Mouse (Mus musculus) cerebellum, postnatal 4 days (tissue): ENCODE results near the gene Lrrc20.
"Not testable (repeated sequence)": the region's sequence is repeated elsewhere in the genome, so short reads cannot be mapped to it uniquely, and the experiment has no call there.

Source experiments
- DNase-seq, 2 experiments: peaks; one replicate each; pipeline ENCODE4 v3.0.0; 2022; ENCODE audit warnings: low spot score in 2 of 2, mixed read lengths in 1 of 2

The Lrrc20 gene

GRCm38 (mm10) chr10:61475594-61476439 lies at the start of gene Lrrc20:
Gene Lrrc20, plus strand, starts transcription at chr10:61475801.
- peak; percentile 69 to 90 for DNase-seq

- DNase-seq, result no peak
These were observed 49.3 kb upstream of the Lrrc20 start for GRCm38 (mm10) chr10:61426251-61426757.

DNA sequence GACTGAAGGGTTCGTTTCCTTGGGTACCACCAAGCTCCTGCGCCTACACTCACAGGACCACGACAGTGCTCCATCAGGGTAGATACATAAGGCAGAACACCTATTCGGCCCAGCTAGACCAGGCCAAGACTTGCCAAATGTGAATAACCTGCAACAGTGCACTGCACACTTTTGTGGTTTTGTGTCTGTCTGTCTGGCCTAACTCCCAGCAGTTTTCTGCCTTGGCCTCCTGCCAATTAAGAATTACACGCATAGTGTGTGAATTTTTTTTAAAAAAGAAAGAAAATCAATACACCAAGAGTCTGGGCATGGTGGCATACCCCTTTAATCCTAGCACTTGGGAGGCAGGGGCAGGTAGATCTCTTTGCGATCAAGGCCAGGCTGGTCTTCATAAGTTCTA lies 47.6 kb upstream of the Lrrc20 start:
- no peak for DNase-seq

DNA sequence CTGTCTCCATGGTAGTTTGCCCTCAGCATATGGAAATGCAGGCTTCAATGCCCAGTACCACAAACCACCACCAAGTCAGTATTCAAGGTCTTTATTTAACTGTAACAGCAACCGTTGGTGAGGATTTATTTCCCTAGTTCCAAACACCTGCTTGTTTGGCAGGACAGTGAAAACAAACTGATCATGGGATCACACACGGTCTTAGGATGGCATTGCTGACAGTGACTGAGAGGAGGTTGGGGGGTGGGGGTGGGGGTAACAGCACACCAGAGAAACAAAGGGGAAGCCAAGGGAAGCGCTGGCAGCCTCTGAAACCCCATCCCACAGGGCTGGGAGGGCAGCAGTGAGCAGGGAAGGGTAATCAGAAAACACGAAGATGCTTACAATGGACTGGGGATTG lies 47.2 kb upstream of the Lrrc20 start:
- no peak for DNase-seq

- no peak for DNase-seq
These were observed 46.6 kb upstream of the Lrrc20 start for GRCm38 (mm10) chr10:61429043-61429442.

DNA sequence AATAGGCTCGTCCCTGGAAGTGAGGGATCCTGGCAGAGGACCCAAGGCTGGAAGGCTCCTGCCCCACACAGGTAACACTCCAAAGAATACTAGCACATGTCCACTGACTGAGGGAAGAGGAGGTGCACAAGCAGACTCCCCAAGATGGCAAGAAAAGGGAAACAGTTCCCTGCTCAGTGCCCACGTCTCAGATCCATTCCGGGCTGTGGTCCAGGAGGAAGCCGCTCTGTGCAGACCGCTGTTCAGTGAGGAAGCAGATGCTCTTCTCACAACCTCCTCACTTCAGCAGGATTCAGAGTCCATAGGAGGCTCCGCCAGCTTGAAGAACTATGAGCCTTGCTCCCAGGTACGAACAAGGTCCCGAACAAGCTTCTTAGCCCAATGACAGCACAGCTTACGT lies 44.2 kb upstream of the Lrrc20 start:
- no peak for DNase-seq

- no peak for DNase-seq
These were observed 35.3 kb upstream of the Lrrc20 start for GRCm38 (mm10) chr10:61440202-61440800.

DNA sequence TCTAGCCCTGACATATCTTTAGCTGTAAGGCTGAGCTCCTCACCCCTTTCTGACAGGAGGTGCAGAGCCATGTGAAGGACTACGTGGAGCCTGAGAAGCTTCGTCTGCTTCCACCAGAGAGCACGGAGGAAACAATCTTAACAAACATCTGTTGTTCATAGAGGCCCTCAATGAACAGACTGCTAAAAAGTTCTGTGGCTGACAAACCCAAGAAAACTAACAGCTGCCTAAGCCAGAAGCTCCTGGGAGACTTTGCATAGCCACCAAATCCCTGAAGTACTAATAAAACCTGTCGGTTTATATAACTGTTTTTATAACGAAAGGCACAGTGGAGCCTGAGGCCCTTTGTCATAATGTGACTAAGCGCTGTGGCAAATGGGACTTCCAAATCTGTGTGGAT lies 32.1 kb upstream of the Lrrc20 start:
- no peak for DNase-seq

GRCm38 (mm10) chr10:61443876-61444275 lies 31.7 kb upstream of the Lrrc20 start:
- no peak for DNase-seq

GRCm38 (mm10) chr10:61445016-61445415 lies 30.6 kb upstream of the Lrrc20 start:
- no peak for DNase-seq

GRCm38 (mm10) chr10:61447581-61448353 lies 27.8 kb upstream of the Lrrc20 start:
- DNase-seq, result no peak

GRCm38 (mm10) chr10:61448834-61449233 lies 26.8 kb upstream of the Lrrc20 start:
- no peak for DNase-seq

DNA sequence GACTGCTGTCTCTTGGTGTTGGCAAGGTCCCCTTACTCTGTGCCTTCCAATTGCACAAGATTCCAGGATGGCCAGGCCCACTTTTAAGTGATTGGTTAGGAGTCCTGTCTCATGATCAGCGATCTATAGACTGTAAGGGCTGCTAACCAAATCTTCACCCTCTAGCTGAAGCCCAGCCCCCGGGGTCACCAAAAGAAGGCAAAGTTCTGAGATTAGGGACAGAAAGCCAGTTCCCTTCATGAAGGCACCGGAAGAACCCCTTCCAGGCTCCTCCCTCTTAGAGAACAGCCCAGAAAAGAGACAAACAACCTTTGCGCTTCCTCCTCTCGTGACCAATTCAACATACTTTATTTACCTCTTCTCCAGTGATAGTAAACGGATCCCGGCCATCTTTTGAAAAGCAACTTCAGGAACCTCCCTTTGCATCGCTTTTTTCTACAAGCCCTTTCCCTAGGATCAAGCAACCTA lies 24.1 kb upstream of the Lrrc20 start:
- no peak for DNase-seq

GRCm38 (mm10) chr10:61451931-61452617 lies 23.5 kb upstream of the Lrrc20 start:
- peak in 1 of 2 experiments; percentile 17 for DNase-seq

DNA sequence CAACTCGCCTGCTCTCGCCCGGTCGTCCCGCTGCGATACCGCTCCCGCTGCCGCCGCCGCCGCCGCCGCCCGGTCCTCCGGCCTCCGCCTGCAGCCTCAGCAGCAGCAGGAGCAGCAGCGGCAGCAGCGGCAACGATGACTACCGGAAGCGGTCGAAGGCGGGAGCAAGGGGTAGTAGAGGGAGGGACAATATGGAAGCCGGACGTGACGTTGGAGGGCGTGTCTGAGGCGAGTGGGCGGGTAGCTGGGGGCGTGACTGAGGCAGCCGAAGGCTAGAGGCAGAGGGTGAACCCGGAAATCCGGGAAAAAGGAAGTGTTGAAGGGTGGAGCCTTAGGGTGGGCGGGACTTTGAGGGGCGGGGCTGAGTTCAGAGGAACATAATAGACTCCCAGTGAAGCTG lies 23.0 kb upstream of the Lrrc20 start, which contains the start of gene Eif4ebp2:
Gene Eif4ebp2 (minus strand): TSS at position 17 of the 400 bp plus-strand sequence.
- peak; percentile 94 to 97 for DNase-seq

DNA sequence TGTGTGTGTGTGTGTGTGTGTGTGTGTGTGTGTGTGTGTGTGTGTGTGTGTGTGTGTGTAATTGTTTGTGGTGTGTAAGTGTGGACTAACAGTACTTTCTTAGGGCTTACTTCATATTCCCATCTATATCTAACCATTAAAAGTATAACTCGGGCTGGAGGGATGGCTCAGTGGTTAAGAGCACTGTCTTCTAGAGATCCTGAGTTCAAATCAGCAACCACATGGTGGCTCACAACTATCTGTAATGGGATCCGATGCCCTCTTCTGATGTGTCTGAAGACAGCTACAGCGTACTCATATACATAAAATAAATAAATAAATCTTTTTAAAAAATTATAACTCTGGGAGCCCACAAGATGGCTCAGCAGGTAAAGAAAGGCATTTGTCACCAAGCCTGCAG lies 22.4 kb upstream of the Lrrc20 start:
- not testable (repeated sequence) for DNase-seq

DNA sequence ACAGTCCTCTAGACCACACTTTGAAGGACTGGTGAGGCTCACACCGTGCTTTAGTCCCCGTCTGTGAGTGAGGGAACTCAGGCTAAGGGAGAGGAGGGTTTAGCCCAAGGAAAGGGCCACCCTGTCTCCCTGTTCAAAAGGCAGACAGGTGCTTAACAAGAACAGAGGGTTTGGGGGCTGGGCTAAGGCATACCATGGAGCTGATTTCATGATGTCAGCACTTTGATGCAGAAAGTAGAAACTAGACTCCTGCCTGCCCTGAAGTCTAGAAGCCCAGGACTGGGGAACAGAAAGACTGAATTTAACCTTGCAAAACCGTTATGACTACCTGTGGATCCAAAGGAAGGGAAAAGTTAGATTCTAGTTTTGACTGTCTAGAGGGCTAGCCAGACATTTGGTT lies 18.4 kb upstream of the Lrrc20 start:
- no peak for DNase-seq

GRCm38 (mm10) chr10:61465009-61465408 lies 10.6 kb upstream of the Lrrc20 start:
- DNase-seq, result no peak

DNA sequence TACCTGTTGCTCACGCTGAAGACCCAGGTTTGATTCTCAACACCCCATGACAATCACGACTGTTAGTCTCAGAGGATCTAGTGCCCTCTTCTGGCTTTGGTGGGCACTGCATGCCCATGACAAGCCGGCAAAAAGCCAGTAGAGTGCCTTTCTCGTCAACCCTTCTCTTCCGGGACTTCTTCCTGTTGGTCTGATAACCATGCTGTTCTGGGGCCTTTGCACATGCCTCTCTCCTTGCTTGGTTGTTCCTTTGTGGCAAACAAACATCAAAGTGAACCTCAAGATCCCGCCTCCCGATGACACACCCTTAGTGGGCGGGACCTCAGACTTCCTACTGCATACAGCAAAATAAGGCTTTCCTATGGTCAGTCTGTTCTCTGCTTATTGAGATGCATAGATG lies 9.4 kb upstream of the Lrrc20 start:
- no peak for DNase-seq

DNA sequence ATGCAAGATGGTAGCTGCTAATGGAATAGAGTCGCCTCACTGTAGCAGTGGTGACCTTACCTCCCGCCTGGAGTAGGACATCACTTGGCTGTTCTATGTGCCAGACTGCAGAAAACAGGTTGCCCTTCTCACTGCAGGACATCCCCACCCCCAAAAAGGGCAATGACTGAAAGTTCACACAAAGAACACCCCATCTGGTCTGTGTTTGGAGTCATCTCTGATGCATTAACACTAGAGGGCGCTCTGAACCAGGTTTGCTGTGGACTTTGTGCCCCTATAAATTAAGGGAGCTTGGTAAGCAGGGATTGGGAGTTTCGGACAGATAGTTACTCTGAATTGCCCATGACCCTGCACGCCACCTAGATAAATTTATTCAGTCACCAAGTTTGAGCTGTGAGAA lies 8.7 kb upstream of the Lrrc20 start:
- DNase-seq, result no peak

- DNase-seq, result no peak
These were observed 6.7 kb upstream of the Lrrc20 start for GRCm38 (mm10) chr10:61468900-61469299.
